Mouse (Mus musculus) limb, embryonic 14.5 days (tissue): ENCODE measurements around the gene Syngr1. TPM values are rescaled to one million over a fixed set of nuclear protein-coding genes. Genes with fewer than 3 reads are reported as not detected.

Source experiments
- ATAC-seq: fragments of 200-750 bp; cut with Nextera tagmentation; 2 replicates; pipeline ENCODE4 v1.8.0; 2017; ENCODE audit warnings: low read depth, moderate number of reproducible peaks, moderate TSS enrichment; ENCODE audit not compliant: low FRiP score
- DNase-seq: peaks from one replicate; pipeline ENCODE4 v3.0.0-alpha.2; 2015; ENCODE audit warnings: low spot score
- H3K27ac ChIP-seq: fragments of 300-500 bp; sonication (generic); replicated peaks from 2 replicates; pipeline ENCODE4 v1.5.1; 2014; ENCODE audit warnings: low read depth, mild to moderate bottlenecking, low read length, moderate library complexity, mixed read lengths
- H3K27me3 ChIP-seq: fragments of 300-500 bp; sonication (generic); 2 replicates; pipeline ENCODE4 v1.6.1; 2014; ENCODE audit warnings: low read length, mixed read lengths; ENCODE audit not compliant: control insufficient read depth, insufficient read depth
- H3K36me3 ChIP-seq: fragments of 300-500 bp; sonication (generic); 2 replicates; pipeline ENCODE4 v1.6.1; 2014; ENCODE audit warnings: mild to moderate bottlenecking, low read length, moderate library complexity, mixed read lengths; ENCODE audit not compliant: control insufficient read depth, insufficient read depth
- H3K4me1 ChIP-seq: fragments of 300-500 bp; sonication (generic); 2 replicates; pipeline ENCODE4 v1.6.1; 2014; ENCODE audit warnings: antibody characterized with exemption, low read length, mixed read lengths; ENCODE audit not compliant: control insufficient read depth, insufficient read depth
- H3K4me2 ChIP-seq: fragments of 300-500 bp; sonication (generic); replicated peaks from 2 replicates; pipeline ENCODE4 v1.6.1; 2014; ENCODE audit warnings: low read depth, mild to moderate bottlenecking, low read length, moderate library complexity; ENCODE audit not compliant: severe bottlenecking
- H3K4me3 ChIP-seq: fragments of 300-500 bp; sonication (generic); replicated peaks from 2 replicates; pipeline ENCODE4 v1.5.1; 2014; ENCODE audit warnings: low read length
- H3K9ac ChIP-seq: fragments of 300-500 bp; sonication (generic); 2 replicates; pipeline ENCODE4 v1.6.1; 2014; ENCODE audit warnings: mild to moderate bottlenecking, low read depth, low read length, moderate library complexity; ENCODE audit not compliant: severe bottlenecking
- H3K9me3 ChIP-seq: fragments of 300-500 bp; sonication (generic); 2 replicates; pipeline ENCODE4 v1.6.1; 2016; ENCODE audit warnings: low read length; ENCODE audit not compliant: control insufficient read depth
- POLR2A ChIP-seq: fragments of 200-500 bp; IDR thresholded peaks from 2 replicates; pipeline ENCODE4 v1.8.0; 2012; ENCODE audit warnings: inconsistent platforms, mild to moderate bottlenecking, moderate library complexity, borderline replicate concordance; ENCODE audit not compliant: insufficient read depth, insufficient read length; ENCODE audit errors: extremely low read depth
- WGBS: fragments of 180-500 bp; shearing (Covaris S2); extraction: QIAGEN DNeasy Blood & Tissue Kit; methylation state at CpG from one replicate; pipeline ENCODE4 v1.1.7; 2014; 5-methylcytosine and 5-hydroxymethylcytosine counted together
- polyA plus RNA-seq, 2 experiments: library from polyadenylated mRNA; depleted of rRNA in 1 of 2; stranded (reverse) in 1 of 2; unstranded in 1 of 2; fragments of >200 nt; fragmentation: Nextera tagmentation in 1 of 2; extraction: Ambion mirVana in 1 of 2; gene quantifications; 2 replicates each; pipeline versions ENCODE4 v1.2.1 to v1.2.3; 2012 to 2014

Gene Syngr1
- polyA plus RNA-seq, 2 experiments = 10.8 to 11.5 TPM

DNA sequence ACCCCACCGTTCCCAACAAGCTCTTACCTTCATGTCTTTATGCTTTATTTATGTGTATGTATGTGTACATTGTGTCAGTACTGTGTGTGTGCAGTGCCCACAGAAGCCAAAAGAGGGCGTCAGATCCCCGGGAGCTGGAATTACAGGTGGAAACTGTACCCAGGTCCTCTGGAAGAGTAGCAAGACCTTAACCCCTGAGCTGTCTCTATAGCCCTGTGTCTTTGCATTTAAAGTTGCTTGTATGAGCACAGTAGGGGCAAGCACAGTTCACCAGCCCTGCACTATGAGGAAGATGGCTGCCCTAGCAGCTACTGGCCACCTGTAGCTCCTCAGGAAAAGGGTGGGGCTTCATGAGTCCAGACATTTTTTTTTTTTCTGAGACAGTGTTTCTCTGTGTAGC, 16.4 kb downstream of the Syngr1 start:
- Histone ChIP-seq H3K4me3 (no peak overlapping the region), H3K9ac (no peak overlapping the region), H3K4me2 (no peak overlapping the region), H3K27ac (no peak overlapping the region), H3K27me3 (no peaks in the 10 kb centered on the region), H3K9me3 (no peaks in the 10 kb centered on the region), H3K36me3 (no peaks in the 10 kb centered on the region), H3K4me1 (no peaks in the 10 kb centered on the region)
- TF ChIP-seq POLR2A = no peak
- WGBS = 94% methylated on average over 3 of the region's 3 CpGs
- DNase-seq (no peak), ATAC-seq (no peak)

GRCm38 (mm10) chr15:80111436-80111835, 20.3 kb downstream of the Syngr1 start:
- no peaks in the 10 kb centered on the region for H3K9me3 ChIP-seq
- no peak overlapping the region for H3K9ac ChIP-seq
- ATAC-seq (no peak), DNase-seq (no peak)
- 80% methylated on average over 12 of the region's 12 CpGs for WGBS
- H3K27me3 ChIP-seq = no peaks in the 10 kb centered on the region
- H3K4me3 ChIP-seq = no peak overlapping the region
- no peak overlapping the region for H3K4me2 ChIP-seq
- H3K36me3 ChIP-seq = no peaks in the 10 kb centered on the region
- no peak overlapping the region for H3K27ac ChIP-seq
- no peaks in the 10 kb centered on the region for H3K4me1 ChIP-seq
- TF ChIP-seq POLR2A = no peak

- no peak for ATAC-seq
These were observed 21.4 kb downstream of the Syngr1 start for GRCm38 (mm10) chr15:80112499-80112898.

GRCm38 (mm10) chr15:80114414-80114813, 23.3 kb downstream of the Syngr1 start:
- Histone ChIP-seq H3K9ac (no peak overlapping the region), H3K36me3 (no peaks in the 10 kb centered on the region), H3K4me3 (no peak overlapping the region), H3K4me2 (no peak overlapping the region), H3K27me3 (no peaks in the 10 kb centered on the region), H3K4me1 (no peaks in the 10 kb centered on the region), H3K9me3 (no peaks in the 10 kb centered on the region), H3K27ac (no peak overlapping the region)
- 92% methylated on average over 7 of the region's 7 CpGs for WGBS
- ATAC-seq = no peak
- no peak for DNase-seq
- no peak for TF ChIP-seq POLR2A

More at GRCm38 (mm10) chr15:80112499-80112898, 21.4 kb downstream of the Syngr1 start:
- no peaks in the 10 kb centered on the region for H3K4me1 ChIP-seq
- no peaks in the 10 kb centered on the region for H3K27me3 ChIP-seq
- H3K9ac ChIP-seq = no peak overlapping the region
- H3K4me2 ChIP-seq = no peak overlapping the region
- no peak for TF ChIP-seq POLR2A
- no peak for DNase-seq
- H3K27ac ChIP-seq = no peak overlapping the region
- 53% methylated on average over 2 of the region's 2 CpGs for whole genome bisulfite sequencing
- no peak overlapping the region for H3K4me3 ChIP-seq
- no peaks in the 10 kb centered on the region for H3K36me3 ChIP-seq
- H3K9me3 ChIP-seq = no peaks in the 10 kb centered on the region

DNA sequence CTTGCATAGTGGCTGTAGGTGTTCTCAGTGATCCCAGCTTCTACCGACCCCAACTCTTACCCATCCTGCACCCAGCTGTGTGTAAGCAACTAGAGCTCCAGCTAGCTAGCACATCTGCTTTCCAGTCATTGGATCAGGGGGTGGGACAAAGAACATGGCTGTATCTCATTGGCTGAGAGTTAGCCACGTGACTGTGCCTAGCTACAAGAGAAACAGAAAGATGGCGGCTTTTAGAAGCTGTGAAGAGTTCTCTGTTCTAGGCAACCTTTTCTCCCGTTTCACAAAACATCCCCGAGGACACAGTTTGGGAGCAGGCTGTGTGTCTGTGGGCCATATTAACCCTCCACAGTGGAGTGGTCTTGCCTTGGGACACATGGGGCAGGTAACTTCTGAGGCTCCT, 24.1 kb downstream of the Syngr1 start:
- Histone ChIP-seq H3K4me3 (0 out of 2 replicates have a peak overlapping the region, but pooled peaks have one; percentile 1), H3K4me1 (no peaks in the 10 kb centered on the region), H3K27ac (no peak overlapping the region), H3K9me3 (no peaks in the 10 kb centered on the region), H3K36me3 (no peaks in the 10 kb centered on the region), H3K9ac (no peak overlapping the region), H3K4me2 (no peak overlapping the region), H3K27me3 (no peaks in the 10 kb centered on the region)
- no peak for TF ChIP-seq POLR2A
- DNase-seq (peak; percentile 14), ATAC-seq (no peak)
- 57% methylated on average over 5 of the region's 5 CpGs for WGBS

DNA sequence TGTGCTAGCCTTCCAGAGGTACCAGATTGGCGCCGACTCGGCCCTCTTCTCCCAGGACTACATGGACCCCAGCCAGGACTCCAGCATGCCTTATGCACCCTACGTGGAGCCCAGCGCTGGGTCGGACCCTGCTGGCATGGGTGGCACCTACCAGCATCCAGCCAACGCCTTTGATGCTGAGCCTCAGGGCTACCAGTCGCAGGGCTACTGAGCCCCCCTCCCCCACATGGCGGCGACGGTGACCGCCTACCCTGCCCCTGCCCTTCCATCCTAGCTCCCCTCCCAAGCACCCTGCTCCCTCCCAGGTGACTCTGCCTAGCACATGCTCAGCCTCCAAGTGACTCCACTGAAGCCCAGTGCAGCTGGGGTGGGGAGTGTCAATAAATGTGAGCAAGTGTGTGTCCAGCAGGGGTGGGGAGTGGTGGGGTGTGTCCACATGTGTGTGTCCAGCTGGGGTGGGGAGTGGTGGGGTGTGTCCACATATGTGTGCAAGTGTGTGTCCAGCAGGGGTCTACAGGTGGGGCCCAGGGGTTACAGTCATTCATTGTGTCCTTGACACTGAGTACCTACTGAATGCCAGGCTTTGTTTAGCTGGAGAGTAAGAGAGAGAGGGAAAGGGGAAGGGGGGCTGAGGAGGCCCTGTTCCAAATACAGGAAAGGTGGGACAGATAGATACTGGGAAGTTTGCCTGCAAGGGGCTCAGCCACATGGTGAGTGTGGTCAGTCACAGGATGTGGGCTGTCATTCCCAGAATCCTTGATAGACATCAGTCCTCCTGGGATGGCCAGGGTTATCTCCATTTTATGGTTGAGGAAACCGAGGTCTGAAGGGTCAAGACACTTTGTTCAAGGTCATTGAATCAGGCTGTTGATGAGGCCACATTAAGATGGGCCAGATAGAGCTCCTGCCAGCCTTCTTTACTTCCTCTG, 25.0 kb downstream of the Syngr1 start:
- Histone ChIP-seq H3K27me3 (no peaks in the 10 kb centered on the region), H3K9me3 (no peaks in the 10 kb centered on the region), H3K36me3 (no peaks in the 10 kb centered on the region), H3K4me3 (no peak overlapping the region), H3K9ac (no peak overlapping the region), H3K4me1 (no peaks in the 10 kb centered on the region), H3K27ac (no peak overlapping the region), H3K4me2 (no peak overlapping the region)
- TF ChIP-seq POLR2A = no peak
- 71% methylated on average over 13 of the region's 13 CpGs for WGBS
- DNase-seq (no peak), ATAC-seq (no peak)
